Mouse (Mus musculus): ENCODE measurements at regions not wholly inside any gene's neighbourhood (a gene's known extent, or its start where the extent isn't known, plus 50 kb on each side); places are given as distances from the start of the nearest gene placed in this dataset.

DNA sequence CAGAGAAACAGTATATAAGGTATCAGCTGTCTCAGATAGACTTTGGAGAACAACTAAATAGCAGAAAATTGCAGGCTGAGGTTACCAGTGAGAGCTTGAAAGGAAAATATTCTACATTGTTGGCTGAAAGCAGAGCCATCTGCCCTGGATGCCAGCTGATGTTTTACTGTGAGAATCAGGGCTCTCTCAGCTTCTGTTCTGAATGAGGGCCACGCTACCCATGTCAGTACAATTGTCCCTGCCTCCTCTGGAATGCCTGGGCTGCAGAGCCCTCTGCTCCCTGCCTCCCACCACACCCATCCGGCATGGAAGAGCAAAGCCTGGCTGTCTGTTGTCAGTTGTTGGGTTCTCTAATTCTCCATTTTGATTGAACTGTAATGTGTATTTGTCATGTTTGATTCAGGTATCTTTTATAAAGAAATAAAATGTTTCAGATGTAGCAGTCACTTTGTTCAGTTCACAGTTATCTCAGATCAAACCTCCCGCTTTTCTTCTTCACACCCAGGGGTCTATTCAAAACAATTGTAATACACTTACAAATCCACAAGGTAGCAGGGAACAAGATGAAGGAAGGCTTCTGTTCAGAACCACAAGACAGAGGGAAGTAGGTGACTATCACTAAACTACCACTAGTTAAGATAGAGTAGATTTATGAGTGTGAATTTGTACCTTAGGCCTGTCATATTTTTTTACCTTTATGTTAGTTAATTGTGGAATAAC, 404.0 kb upstream of the Pou3f2 start:
- H3K4me3 ChIP-seq (ENCODE audit: insufficient read depth, low read depth, low read length), result no peak overlapping the region
- DNase-seq, result no peak
- TF ChIP-seq CTCF (conservative IDR thresholded peaks at IDR 0.05; ENCODE audit: insufficient read depth, insufficient read length, low read depth, low read length) (no peak), POLR2A (IDR thresholded peaks at IDR 0.05; ENCODE audit: low read depth, low read length) (no peak)
- H3K27me3 ChIP-seq (replicated peaks; ENCODE audit: control insufficient read depth, insufficient read depth, low read length), result no peaks in the 10 kb centered on the region
- H3K27ac ChIP-seq (ENCODE audit: insufficient read depth, low read depth, low read length), result no peak overlapping the region
- H3K4me1 ChIP-seq (ENCODE audit: control insufficient read depth, insufficient read depth, low read length), result no peaks in the 10 kb centered on the region
- WGBS, result 42% methylated on average over 3 of the region's 3 CpGs
- H3K36me3 ChIP-seq (ENCODE audit: control insufficient read depth, insufficient read depth, low read length), result no peaks in the 10 kb centered on the region

GRCm38 (mm10) chr4:22880692-22881091, 392.5 kb upstream of the Pou3f2 start:
- Histone ChIP-seq H3K4me1 (ENCODE audit: control insufficient read depth, insufficient read depth, low read length) (no peaks in the 10 kb centered on the region), H3K36me3 (ENCODE audit: control insufficient read depth, insufficient read depth, low read length) (no peaks in the 10 kb centered on the region), H3K27me3 (replicated peaks; ENCODE audit: control insufficient read depth, insufficient read depth, low read length) (no peaks in the 10 kb centered on the region), H3K4me3 (ENCODE audit: insufficient read depth, low read depth, low read length) (no peak overlapping the region), H3K27ac (ENCODE audit: insufficient read depth, low read depth, low read length) (no peak overlapping the region)
- DNase-seq, result no peak
- TF ChIP-seq POLR2A (IDR thresholded peaks at IDR 0.05; ENCODE audit: low read depth, low read length), result no peak
- no peak for TF ChIP-seq CTCF (conservative IDR thresholded peaks at IDR 0.05; ENCODE audit: insufficient read depth, insufficient read length, low read depth, low read length)
- WGBS, result 25% methylated on average over 7 of the region's 7 CpGs

DNA sequence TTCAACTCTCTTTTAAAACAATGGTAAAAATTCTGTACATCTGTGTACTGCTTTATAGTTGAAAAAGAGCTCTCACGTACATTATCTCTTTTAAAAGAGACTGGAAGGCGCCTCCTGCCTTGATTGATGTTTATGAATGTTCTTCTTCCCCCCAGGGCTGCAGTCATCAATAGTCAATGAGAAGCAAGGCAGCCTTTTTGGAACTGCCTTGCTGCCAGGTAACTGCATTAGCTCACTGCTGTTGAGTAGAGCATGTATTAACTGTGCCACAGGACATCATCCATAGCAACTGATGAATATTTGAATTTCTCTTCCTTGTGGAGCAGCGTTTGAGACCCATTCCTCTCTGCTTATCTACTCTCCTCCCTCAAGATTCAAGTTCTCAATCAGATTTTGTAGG, 387.2 kb upstream of the Pou3f2 start:
- Histone ChIP-seq H3K4me1 (ENCODE audit: control insufficient read depth, insufficient read depth, low read length) (no peaks in the 10 kb centered on the region), H3K27ac (ENCODE audit: insufficient read depth, low read depth, low read length) (no peak overlapping the region), H3K27me3 (replicated peaks; ENCODE audit: control insufficient read depth, insufficient read depth, low read length) (no peaks in the 10 kb centered on the region), H3K4me3 (ENCODE audit: insufficient read depth, low read depth, low read length) (no peak overlapping the region), H3K36me3 (ENCODE audit: control insufficient read depth, insufficient read depth, low read length) (no peaks in the 10 kb centered on the region)
- no peak for DNase-seq
- WGBS, result 84% methylated on average over 3 of the region's 3 CpGs
- no peak for TF ChIP-seq POLR2A (IDR thresholded peaks at IDR 0.05; ENCODE audit: low read depth, low read length)
- no peak for TF ChIP-seq CTCF (conservative IDR thresholded peaks at IDR 0.05; ENCODE audit: insufficient read depth, insufficient read length, low read depth, low read length)

DNA sequence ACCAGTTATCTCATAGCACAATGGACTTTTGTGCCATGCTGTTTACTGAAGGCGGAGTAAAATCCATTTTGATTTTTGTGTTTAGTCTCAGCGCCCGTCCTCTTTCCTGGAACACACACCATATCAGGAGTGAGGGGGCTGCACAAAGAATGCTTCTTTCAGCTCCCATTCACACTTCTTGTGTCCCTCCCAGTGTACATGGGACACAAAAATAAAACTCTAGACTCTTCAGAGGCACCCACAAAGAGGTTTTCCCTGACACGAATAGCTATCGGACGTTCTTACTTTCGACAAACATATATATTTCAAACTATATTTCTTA, 347.9 kb upstream of the Pou3f2 start:
- no peak for DNase-seq
- Histone ChIP-seq H3K27me3 (replicated peaks; ENCODE audit: control insufficient read depth, insufficient read depth, low read length) (no peaks in the 10 kb centered on the region), H3K4me1 (ENCODE audit: control insufficient read depth, insufficient read depth, low read length) (no peaks in the 10 kb centered on the region), H3K36me3 (ENCODE audit: control insufficient read depth, insufficient read depth, low read length) (no peaks in the 10 kb centered on the region), H3K27ac (ENCODE audit: insufficient read depth, low read depth, low read length) (no peak overlapping the region), H3K4me3 (ENCODE audit: insufficient read depth, low read depth, low read length) (no peak overlapping the region)
- 82% methylated on average over 7 of the region's 7 CpGs for WGBS
- TF ChIP-seq POLR2A (IDR thresholded peaks at IDR 0.05; ENCODE audit: low read depth, low read length), result no peak
- TF ChIP-seq CTCF (conservative IDR thresholded peaks at IDR 0.05; ENCODE audit: insufficient read depth, insufficient read length, low read depth, low read length), result no peak

- H3K36me3 ChIP-seq (ENCODE audit: control insufficient read depth, insufficient read depth, low read length), result no peaks in the 10 kb centered on the region
- DNase-seq, result no peak
- TF ChIP-seq CTCF (conservative IDR thresholded peaks at IDR 0.05; ENCODE audit: insufficient read depth, insufficient read length, low read depth, low read length) (no peak), POLR2A (IDR thresholded peaks at IDR 0.05; ENCODE audit: low read depth, low read length) (no peak)
- no peaks in the 10 kb centered on the region for H3K27me3 ChIP-seq (replicated peaks; ENCODE audit: control insufficient read depth, insufficient read depth, low read length)
- H3K27ac ChIP-seq (ENCODE audit: insufficient read depth, low read depth, low read length), result no peak overlapping the region
- H3K4me3 ChIP-seq (ENCODE audit: insufficient read depth, low read depth, low read length), result no peak overlapping the region
- WGBS, result 12% methylated on average over 9 of the region's 9 CpGs
- H3K4me1 ChIP-seq (ENCODE audit: control insufficient read depth, insufficient read depth, low read length), result no peaks in the 10 kb centered on the region
These were observed 347.4 kb upstream of the Pou3f2 start for GRCm38 (mm10) chr4:22835381-22836123.

- TF ChIP-seq POLR2A (IDR thresholded peaks at IDR 0.05; ENCODE audit: low read depth, low read length) (no peak), CTCF (conservative IDR thresholded peaks at IDR 0.05; ENCODE audit: insufficient read depth, insufficient read length, low read depth, low read length) (no peak)
- Histone ChIP-seq H3K4me3 (ENCODE audit: insufficient read depth, low read depth, low read length) (no peak overlapping the region), H3K36me3 (ENCODE audit: control insufficient read depth, insufficient read depth, low read length) (no peaks in the 10 kb centered on the region), H3K27me3 (replicated peaks; ENCODE audit: control insufficient read depth, insufficient read depth, low read length) (no peaks in the 10 kb centered on the region), H3K27ac (ENCODE audit: insufficient read depth, low read depth, low read length) (no peak overlapping the region), H3K4me1 (ENCODE audit: control insufficient read depth, insufficient read depth, low read length) (no peaks in the 10 kb centered on the region)
- WGBS, result 68% methylated on average over 1 of the region's 1 CpGs
- no peak for DNase-seq
These were observed 345.8 kb upstream of the Pou3f2 start for GRCm38 (mm10) chr4:22833851-22834440.

- no peaks in the 10 kb centered on the region for H3K36me3 ChIP-seq (ENCODE audit: control insufficient read depth, insufficient read depth, low read length)
- H3K4me1 ChIP-seq (ENCODE audit: control insufficient read depth, insufficient read depth, low read length), result no peaks in the 10 kb centered on the region
- no peaks in the 10 kb centered on the region for H3K27me3 ChIP-seq (replicated peaks; ENCODE audit: control insufficient read depth, insufficient read depth, low read length)
- TF ChIP-seq CTCF (conservative IDR thresholded peaks at IDR 0.05; ENCODE audit: insufficient read depth, insufficient read length, low read depth, low read length) (no peak), POLR2A (IDR thresholded peaks at IDR 0.05; ENCODE audit: low read depth, low read length) (no peak)
- no peak for DNase-seq
- no peak overlapping the region for H3K4me3 ChIP-seq (ENCODE audit: insufficient read depth, low read depth, low read length)
- no peak overlapping the region for H3K27ac ChIP-seq (ENCODE audit: insufficient read depth, low read depth, low read length)
- WGBS, result 27% methylated on average over 3 of the region's 3 CpGs
These were observed 315.5 kb upstream of the Pou3f2 start for GRCm38 (mm10) chr4:22803665-22804064.
